Mouse (Mus musculus) yolk sac, embryonic 10.5 days (tissue): ENCODE data around the gene Sfxn1.

ENCODE experiments used
- DNase-seq: peaks from one replicate; pipeline ENCODE4 v3.0.0-alpha.2; 2017; ENCODE audit warnings: low spot score

The Sfxn1 gene

DNA sequence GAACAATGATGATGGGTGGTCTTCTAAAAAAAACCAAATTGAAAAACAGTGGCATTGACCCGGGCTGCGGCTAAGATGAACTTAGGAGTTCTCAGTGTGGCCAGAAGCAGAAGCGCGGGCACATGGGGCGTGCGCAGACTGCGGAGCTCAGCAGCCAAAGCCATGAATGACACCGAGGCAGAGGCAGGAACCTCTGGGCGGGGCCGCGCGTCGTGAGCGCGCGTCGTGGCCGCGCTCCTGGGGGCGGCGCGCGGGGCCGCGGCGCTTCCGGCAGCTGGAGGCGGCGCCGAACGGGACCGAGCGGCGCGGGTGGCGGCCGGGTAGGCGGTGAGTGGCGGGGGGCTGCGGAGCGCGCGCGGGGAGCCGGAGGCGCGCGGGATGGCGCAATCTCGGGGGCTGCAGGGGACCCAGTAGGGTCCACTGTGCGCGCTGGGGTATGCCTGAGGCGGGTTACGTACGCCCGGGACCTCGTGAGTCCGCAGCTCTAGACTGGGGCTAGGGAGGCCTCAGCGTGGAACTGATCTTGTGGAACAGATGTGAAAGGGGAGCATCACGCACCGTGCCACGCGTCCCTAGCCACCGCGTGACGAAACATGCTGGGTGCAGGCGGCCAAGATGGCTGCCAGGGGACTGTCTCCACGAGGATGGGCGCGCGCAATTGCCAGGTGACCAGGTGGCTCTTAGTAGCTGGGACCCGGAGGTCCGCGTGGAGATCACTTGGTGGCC, at the start of gene Sfxn1:
Gene Sfxn1, plus strand, starts transcription at position 264 of the 726 bp plus-strand sequence.
- peak; percentile 82 for DNase-seq

DNA sequence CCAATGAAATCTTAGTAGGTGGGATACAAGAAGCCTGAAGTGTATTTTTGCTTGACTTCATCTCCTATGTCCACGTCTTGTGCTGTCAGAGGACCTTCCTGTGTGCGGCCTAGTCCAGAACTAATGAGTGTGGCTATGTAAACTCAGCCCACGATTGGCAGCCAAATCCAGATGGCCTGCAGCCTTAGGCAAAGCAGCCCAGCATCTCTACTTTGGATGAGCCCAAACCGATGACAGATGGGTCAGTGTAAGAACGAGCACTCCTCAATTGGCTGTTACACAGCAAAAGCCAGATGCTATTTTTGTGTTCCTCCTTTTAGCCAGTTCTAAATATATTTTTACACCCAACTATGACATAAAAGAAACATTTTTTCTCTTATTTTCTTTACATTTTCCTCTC, 48.4 kb upstream of the Sfxn1 start:
- DNase-seq: no peak

DNA sequence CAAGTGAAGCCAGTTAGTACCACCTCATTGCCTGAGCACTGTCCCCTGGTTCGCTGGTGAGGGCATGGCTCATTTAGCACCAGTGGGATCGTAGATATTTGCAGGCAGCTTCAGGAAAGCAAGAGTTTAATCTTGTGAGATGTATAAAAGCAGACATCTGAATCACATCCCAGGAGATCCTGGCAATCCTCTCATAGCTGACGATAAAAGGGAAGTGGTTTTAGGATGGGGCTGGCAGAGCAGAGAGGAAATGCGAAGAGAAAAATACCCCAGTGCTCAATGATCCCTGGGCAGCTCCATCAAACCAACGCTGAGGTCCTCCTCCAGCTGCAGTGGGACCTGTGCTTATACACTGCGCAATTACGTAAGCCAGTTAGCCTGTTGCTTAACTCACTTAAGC, 44.6 kb upstream of the Sfxn1 start:
- DNase-seq: no peak

DNA sequence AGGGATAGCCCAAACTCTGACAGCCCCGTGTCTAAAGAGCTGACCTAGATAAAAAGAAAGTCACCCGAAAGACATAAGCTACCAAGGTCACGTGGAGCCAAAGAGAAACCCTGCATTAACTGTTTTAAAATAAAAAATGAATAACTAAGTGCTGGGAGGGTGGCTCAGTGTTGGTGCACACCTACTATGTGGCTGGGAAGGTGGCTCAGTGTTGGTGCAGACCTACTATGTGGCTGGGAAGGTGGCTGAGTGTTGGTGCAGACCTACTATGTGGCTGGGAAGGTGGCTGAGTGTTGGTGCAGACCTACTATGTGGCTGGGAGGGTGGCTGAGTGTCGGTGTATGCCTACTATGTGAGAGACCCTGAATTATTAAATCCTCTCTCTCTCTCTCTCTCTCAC, 38.0 kb upstream of the Sfxn1 start:
- no peak for DNase-seq

DNA sequence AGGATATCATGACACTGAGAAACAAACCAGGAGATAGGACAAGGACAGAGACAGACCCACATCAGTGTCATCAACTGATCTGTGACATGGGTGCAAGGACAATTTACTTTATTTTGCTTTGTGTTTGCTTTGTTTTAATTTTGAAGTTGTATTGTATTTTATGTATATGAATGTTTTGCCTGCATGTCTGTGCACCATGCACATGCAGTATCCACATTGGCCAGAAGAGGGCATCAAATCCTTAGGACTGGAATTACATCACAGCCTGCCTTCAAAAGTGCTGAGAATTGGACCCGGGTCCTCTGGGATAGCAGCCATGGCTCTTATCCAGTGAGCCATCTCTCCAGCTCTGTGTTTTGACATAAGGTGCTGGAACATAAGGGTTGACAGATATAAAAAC, 36.1 kb upstream of the Sfxn1 start:
- no peak for DNase-seq

DNA sequence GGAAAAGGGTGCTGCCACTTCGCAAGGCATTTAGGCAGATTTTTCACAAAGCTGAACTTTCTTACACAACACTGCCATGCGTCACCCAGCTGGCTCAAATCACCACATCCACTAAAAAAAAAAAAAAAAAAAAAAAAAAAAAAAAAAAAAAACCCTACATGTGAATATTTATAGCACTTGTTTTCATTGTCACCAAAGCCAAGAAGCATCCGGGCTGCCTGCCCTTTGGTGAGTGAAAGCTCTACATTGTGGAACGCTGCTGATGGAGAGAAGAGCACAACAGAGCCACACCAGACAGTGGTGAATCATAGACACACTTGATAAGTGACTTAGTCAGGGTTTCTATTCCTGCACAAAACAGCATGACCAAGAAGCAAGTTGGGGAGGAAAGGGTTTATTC, 33.7 kb upstream of the Sfxn1 start:
- DNase-seq: no peak

DNA sequence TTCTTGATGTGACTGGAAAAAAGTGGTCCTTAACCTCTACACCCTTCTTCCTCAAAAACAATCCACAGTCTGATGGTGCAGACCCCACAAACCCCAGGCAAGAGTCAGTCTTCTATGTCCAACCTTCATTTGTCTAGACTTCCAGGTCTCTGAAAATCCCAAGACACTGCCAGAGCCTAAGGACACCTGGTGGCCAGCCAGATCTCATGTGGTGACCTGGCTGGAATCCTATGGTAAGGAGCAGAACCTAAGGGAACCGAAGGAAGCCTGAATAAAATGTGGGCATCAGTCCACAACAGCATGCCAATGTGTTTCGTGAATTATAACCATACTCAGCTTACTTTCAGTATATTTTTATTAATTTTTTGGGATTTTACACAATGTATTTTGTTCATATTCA, 31.4 kb upstream of the Sfxn1 start:
- no peak for DNase-seq

DNA sequence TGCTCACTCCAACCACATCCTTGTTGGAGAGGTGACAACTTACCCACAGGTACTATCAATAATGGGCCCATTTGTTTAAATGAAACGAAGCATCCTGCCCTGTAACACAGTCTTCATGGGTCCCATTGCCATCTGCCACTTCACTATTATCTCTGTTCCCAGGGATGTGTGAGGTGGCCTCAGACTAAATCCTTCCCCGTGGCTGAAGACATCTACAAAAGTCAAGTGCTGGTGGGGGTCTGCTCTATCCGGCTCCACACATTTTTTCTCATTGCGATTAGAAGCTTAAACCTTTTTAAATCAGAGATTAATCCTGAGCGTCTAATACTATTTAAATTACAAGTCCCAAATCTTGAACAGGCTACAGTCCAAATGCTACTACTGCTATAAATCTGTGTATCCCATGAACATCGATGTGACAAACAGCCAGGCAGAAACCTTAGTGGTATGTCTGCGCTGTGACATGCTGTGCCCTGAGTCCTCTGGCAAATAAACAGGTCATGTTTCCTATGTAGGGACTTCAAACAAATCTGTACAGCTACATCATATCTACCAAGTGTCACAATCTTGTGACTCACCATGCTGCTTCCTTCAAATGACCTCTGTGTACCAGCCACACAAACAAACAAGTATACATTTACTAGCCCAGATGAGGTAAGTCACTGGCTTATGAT, 22.9 kb upstream of the Sfxn1 start:
- no peak for DNase-seq

DNA sequence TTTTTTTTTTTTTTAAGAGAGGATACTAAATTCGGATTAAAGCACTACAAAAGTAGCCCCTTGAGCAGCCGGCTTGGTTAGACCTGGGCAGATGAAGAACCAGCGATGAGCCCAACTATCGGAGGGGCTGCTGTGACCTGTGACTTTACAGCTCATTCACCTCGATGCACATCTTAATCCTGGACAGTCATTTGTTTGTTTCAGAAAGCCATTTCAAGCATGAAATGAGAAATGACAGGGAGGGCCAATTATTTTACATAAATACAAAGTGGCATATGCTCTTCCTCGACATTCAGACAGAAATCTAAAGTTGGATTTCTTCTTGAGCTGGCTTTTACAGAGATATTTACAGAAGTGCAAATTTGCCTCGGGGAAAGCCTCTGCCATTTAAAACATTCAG, 20.0 kb upstream of the Sfxn1 start:
- no peak for DNase-seq

DNA sequence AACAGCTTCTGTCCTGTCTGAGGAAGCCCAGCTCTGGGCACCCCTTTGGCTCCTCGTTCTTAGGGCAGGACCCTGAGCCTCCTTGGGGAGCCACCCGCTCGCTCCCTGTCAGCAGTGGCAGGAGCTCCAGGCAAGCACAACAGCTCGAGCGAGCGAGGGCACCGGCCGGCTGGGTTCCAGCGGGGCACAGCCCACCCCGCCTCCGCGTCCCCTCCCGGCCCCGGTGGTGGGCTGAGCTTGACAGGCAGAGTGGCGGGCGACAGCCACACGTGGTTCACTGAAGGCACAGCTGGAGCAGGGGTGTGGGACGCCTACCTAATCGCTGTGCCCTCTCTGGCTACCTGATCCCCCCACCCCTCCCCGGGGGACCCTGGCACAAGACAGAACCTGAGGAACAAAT, 16.7 kb upstream of the Sfxn1 start:
- DNase-seq: no peak

DNA sequence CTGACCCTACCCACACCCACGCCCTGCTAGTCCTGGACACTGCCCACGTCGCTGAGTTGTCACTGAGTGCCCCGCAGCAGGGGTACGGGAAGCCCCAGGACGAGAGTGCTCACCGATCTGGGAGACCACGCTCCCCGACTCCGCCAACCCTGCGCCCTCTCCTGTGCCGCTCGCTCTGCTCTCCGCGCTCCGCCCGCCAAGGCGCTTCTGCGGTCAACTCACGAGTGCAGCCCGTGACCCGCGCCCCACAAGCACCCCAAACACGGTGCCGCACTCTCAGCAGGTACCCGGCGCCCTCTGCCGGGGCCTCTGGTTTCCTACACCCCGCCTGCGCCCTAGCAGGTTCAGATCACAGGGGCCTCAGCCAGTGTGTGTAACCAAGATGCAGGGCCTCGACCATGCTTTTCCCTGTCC, 16.2 kb upstream of the Sfxn1 start, which contains the start of gene Drd1:
Gene Drd1, minus strand, starts transcription at position 258 of the 414 bp plus-strand sequence.
- peak; percentile 12 for DNase-seq

DNA sequence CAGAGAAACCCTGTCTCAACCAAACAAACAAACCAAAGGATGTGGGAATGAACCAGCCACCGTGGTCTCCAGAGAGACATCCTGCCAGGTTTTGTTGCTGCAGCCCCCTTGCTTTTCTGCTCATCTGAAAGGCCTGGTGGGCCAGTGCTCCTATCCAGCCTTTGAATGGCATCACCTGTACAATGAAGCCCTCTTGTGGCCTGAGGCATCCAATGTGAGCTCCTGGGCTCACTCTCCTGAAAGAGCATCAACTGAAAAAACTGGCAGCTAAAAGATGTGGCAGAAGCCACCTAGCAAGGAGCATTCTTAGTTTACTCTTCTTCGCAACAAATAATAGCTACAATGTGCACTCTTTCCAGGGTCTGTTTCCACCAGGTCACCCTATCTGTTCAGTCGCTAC, 9.6 kb upstream of the Sfxn1 start:
- no peak for DNase-seq

DNA sequence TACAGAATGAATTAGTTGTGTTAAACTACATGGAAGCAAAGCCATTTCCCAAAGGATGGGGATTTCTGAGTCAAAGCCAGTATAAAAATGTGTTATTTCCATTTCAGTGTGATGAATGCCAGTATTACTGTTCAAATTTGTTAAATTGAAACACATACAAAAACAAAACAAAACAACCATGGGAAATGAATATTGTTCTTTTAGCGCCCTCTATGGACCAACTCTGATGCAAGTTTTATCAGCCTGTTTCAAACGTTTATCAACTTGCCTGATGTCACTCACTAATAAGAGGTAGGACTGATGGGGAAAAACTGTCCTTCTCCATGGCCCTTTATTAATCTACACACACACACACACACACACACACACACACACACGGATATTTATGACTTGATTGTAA, 8.4 kb upstream of the Sfxn1 start:
- no peak for DNase-seq

DNA sequence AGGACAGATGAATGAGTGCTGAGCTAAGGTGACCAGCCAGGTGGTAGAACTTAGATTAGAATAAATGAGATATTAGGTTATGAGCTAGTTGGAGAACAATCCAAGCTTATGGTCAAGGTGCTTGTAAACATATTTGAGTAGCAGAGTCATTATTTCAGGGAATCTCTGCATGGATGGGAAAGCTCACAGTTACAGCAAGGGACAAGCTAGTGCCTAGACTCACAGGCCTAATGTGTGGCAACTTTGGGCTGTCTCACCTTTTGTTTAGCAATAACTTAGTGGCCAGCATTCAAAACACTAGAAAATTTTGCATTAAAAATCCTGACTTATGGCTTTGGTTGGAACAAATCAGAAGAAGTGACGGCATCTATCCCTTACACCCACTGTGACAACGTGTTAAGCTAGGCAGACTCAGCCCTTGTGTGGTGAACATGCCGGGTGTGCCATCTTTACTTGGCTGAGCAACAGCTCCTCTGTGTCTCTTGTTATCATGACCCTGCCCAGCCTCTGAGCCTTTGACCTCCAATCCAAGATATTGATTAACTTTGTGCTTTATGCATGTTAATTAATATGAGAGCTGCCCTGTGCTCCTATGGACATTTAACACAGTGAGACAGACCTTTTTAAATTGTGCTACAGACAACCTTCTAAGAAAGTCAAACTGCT, 5.5 kb upstream of the Sfxn1 start:
- no peak for DNase-seq

DNA sequence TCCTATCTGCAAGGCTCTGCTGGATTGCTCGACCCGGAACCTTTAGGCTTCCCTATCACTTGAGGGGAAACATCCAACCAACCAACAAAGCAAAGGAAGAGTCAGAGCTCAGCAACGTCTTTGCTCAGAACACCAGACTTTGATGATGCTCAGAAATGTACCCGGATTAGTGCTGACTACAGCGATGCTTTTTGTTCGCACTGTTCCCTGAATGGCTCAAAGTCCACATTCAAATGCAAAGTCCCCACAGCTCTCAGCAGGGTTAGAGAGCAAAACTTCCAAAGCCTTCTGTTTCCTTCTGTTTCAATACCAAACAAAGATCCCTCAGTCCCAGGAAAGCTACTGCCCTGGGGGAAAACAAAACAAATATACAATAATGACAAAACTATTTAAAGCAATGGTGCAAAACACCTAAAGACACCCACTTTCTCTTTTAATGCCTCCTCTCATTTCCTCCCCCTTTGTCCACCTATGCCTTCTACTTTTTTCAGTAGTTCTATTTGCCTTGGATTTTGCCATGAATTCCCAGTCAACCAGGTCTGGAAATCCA, 4.0 kb upstream of the Sfxn1 start:
- DNase-seq: peak; percentile 36

DNA sequence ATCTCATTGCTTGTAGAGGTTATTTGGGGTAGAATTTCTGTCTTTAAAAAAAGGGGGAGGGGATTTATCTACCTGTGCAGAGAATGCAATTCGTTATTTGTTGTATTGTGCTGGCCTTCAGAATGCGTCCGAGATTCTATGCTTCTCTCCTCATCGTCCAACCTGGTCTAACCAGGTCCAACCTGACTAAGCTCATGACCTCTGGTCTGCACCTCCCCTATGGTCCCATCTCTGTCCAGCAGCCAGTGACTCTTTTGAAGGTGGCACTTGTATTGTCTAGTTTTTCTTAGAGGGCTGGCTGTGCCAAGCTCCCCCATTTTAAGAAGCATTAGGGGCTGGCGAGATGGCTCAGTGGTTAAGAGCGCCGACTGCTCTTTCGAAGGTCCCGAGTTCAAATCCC, 658 bp upstream of the Sfxn1 start:
- no peak for DNase-seq

DNA sequence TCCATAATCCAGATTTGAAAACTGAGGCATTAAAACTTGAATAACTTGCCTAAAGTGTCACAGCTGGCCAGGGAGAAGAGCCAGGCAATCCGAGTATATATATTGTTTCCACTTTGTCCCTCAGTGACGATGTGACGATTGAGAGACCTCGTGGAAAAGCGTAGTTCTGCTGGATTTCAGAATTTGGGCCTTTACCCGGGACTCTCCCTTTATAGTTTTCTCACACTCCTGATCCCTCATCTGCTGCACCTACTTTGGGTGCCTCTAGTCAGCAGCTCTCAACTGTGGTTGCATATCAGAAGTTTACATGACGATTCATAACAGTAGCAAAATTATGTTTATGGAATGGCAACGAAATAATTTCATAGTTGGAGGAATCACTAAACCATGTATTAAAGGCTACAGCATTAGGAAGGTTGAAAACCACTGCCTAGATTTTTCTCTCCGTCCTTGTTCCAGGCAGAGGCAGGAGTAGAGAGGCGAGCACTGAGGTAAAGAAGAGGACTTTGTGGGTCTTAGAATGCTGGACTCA, 923 bp downstream of the Sfxn1 start:
- DNase-seq: peak; percentile 17

DNA sequence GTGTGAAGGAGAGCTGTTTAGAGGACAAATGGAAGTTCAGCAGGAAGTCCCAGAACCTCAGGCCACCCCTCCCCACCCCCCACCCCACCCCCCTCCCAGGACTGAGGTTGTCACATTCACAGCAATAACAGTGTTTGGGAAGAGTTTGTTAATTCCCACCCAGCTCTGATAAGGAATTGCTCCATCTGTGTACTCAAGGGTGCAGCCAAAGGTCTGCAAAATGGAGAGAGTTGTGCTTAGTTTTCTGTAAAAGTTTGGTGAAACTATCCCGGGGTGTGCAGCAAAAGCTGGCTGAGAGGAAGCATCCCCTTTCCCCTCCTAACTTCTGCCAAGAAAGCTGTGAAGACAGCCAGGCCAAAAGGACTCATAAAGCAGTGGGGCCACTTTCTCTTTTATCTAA, 1.4 kb downstream of the Sfxn1 start:
- DNase-seq: peak; percentile 71

DNA sequence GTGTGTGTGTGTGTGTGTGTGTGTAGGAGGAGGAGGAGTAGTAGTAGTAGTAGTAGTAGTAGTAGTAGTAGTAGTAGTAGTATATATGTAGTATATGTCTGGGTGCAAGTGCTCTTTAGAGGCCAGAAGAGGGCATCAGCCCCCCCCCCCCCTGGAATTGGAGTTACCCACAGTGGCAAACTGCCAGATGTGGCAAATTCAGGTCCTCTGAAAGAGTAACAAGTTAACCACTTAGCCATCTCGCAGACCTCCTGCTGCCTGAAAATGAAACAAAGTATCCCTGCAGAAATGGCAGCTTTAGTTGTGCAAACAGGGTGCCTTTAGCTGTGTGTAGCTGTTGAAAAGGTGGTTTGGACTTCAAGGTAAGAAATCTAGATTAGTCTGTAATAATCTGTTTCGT, 1.8 kb downstream of the Sfxn1 start:
- no peak for DNase-seq

DNA sequence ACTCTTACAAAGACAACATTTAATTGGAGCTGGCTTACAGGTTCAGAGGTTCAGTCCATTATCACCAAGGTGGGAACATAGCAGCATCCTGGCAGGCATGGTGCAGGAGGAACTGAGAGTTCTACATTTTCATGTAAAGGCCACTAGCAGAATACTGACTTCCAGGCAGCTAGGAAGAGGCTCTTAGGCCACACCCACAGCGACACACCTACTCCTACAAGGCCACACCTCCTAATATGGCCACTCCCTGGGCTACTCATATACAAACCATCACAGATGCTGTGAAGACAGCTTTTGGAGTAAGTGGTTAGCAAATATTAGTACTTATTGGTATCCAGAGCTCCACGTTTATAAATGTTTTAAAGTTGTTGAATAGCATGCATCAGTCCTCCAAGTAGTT, 3.7 kb downstream of the Sfxn1 start:
- no peak for DNase-seq

DNA sequence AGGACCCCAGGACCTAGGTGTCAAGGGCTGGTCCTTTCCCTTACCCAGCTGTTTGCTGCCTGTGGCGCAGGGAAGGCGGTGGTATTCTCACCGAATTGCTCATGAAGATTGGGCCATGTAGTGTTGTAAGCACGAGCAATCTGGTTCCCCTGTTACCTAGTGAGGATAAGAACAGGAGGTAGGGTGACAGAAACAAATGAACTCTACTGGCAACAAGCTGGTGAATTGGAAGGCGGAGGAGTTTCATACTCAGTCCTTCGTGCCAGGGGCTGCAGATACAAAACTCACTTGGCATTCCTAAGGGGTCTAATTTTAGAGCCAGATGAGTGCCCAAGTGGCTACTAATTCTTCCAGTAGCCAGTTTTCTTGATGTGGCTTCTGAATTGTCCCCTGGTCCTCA, 4.4 kb downstream of the Sfxn1 start:
- DNase-seq: no peak

DNA sequence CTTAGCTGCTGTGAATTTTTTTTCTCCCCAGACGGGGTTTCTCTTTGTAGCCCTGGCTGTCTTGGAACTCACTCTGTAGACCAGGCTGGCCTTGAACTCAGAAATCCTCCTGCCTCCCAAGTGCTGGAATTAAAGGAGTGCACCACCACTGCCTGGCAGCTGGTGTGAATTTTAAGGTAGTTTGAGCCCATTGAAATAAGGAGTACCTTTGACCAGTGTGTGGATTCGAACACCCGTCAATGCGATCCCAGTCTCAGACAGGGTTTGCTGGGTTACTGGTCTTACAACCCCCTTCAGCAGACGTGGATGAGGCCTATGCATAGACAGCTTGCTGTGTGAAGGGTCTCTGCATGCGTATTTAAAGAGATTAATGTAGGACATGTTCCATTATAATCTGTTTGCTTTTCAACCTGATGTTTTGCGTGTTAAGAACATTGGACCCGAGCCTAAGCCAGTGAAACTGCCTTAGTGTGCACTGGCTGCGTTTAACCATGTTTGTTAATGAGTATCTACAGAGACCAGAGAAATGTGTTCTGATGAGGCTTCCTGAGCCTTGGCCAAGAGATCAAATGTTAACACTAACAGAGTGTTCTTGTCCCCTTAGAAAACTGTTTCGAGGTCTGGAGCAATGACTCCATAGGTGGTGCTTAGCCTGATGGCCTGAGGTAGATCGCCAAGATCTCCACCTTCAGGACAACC, 5.2 kb downstream of the Sfxn1 start:
- DNase-seq: peak; percentile 38
